Mouse (Mus musculus): ENCODE measurements at regions not wholly inside any gene's neighbourhood (a gene's known extent, or its start where the extent isn't known, plus 50 kb on each side); places are given as distances from the start of the nearest gene placed in this dataset.

DNA sequence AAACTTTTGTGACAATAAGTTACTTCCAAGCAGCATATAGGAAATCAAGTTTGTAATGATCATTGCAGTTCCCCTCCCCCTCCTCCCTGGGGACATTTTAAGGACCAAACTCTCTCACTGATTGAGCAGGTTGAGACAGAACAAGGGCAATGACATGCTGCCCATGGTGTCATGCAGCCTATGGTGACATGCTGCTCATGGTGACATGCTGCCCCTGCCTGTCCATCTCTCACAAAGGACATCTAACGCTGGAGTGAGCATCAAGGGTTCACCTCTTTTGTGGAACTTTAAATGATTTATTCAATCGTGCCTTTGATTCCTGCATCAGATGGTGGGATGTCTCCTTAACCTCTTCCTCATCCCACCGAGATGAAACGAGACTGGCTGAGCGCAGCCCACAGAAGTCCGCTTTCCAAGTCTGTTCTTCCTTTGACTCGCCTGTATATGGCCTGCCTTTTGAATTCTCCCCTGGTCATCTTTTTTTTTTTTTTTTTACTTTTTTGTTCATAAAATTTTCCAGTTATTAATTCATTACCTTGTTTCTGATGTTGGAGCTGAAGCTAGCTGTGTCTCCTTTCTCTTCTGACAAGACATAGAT lies 133.5 kb upstream of the Nampt start:
- H3K4me2 ChIP-seq (ENCODE audit: low read depth, low read length) = no peak overlapping the region
- DNase-seq (ENCODE audit: low spot score) (no peak), ATAC-seq (no peak)
- no peak overlapping the region for H3K9ac ChIP-seq (replicated peaks; ENCODE audit: low read length)
- no peaks in the 10 kb centered on the region for H3K4me1 ChIP-seq (ENCODE audit: insufficient read depth, low read length)
- no peaks in the 10 kb centered on the region for H3K27me3 ChIP-seq (ENCODE audit: insufficient read depth, low read length)
- no peaks in the 10 kb centered on the region for H3K36me3 ChIP-seq (ENCODE audit: insufficient read depth, low read length)
- no peaks in the 10 kb centered on the region for H3K9me3 ChIP-seq (ENCODE audit: low read length)
- TF ChIP-seq CTCF (IDR thresholded peaks at IDR 0.05; ENCODE audit: low read depth) = no peak
- WGBS = 62% methylated on average over 7 of the region's 7 CpGs
- no peak overlapping the region for H3K4me3 ChIP-seq (ENCODE audit: low read length)
- no peak overlapping the region for H3K27ac ChIP-seq

DNA sequence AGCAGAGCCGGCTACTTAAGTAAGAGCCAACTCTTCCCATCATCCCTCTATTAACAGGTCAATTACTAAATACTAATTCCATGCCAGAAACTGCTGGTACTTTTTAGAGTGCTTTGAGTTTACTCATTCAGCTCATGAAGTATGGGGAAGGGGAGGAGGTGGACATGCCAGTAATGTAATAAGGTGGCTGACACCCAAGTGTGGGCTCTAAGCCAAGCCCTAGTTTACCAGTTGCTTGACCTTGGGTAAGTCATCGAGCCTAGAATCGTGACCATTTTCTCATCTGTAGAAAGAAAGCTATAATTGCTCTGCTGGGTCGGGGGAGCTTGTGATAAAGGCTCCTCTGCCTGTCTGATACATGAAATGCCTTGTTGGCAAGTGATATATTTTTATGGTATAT lies 130.0 kb upstream of the Nampt start:
- DNase-seq (ENCODE audit: low spot score) (no peak), ATAC-seq (no peak)
- no peak for TF ChIP-seq CTCF (IDR thresholded peaks at IDR 0.05; ENCODE audit: low read depth)
- Histone ChIP-seq H3K36me3 (ENCODE audit: insufficient read depth, low read length) (no peaks in the 10 kb centered on the region), H3K9me3 (ENCODE audit: low read length) (no peaks in the 10 kb centered on the region), H3K27me3 (ENCODE audit: insufficient read depth, low read length) (no peaks in the 10 kb centered on the region), H3K4me1 (ENCODE audit: insufficient read depth, low read length) (no peaks in the 10 kb centered on the region), H3K4me3 (ENCODE audit: low read length) (no peak overlapping the region), H3K27ac (no peak overlapping the region), H3K9ac (replicated peaks; ENCODE audit: low read length) (no peak overlapping the region), H3K4me2 (ENCODE audit: low read depth, low read length) (no peak overlapping the region)
- 64% methylated on average over 4 of the region's 4 CpGs for WGBS

- DNase-seq (ENCODE audit: low spot score) (no peak), ATAC-seq (no peak)
- Histone ChIP-seq H3K27me3 (ENCODE audit: insufficient read depth, low read length) (no peaks in the 10 kb centered on the region), H3K4me1 (ENCODE audit: insufficient read depth, low read length) (no peaks in the 10 kb centered on the region), H3K27ac (no peak overlapping the region), H3K9me3 (ENCODE audit: low read length) (no peaks in the 10 kb centered on the region), H3K4me3 (ENCODE audit: low read length) (no peak overlapping the region), H3K36me3 (ENCODE audit: insufficient read depth, low read length) (no peaks in the 10 kb centered on the region), H3K4me2 (ENCODE audit: low read depth, low read length) (no peak overlapping the region), H3K9ac (replicated peaks; ENCODE audit: low read length) (no peak overlapping the region)
- WGBS = 95% methylated on average over 2 of the region's 2 CpGs
- no peak for TF ChIP-seq CTCF (IDR thresholded peaks at IDR 0.05; ENCODE audit: low read depth)
Observed at GRCm38 (mm10) chr12:32690096-32690495, 129.2 kb upstream of the Nampt start.

DNA sequence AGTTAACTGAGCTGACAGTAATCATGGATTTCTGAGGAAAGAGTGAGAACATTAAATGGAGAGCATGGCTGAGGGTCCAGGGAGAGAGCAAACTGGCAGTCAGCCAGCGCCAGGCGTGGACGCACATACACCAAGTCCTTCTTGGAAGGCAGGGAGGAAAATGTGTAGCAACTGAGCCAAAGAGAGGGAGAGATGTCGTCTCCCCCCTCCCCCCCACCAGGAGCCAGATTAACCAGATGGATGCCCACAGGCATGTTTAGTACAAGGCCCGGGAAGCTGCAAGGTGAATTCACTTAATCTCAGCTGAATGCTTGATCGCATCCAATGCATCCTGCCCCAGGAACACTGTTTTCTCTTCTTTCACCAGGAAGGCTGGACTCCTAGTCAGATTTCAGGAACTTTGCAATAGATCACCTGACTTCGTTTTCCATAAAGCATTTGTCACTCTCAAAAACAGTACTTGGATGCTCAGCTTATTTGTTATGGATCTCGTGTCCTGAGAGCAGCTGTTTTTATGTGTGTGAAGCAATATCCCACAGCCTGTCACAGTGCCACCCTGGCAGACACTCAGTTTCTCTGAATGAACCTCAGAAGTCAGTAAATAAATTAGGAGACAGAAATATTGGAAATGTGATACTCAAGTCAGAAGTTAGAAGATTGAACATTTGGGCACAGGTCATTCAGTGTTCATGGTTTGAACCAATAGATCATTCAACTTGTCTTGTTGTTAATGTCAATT lies 127.1 kb upstream of the Nampt start:
- WGBS = 32% methylated on average over 8 of the region's 8 CpGs
- Histone ChIP-seq H3K36me3 (ENCODE audit: insufficient read depth, low read length) (no peaks in the 10 kb centered on the region), H3K27ac (no peak overlapping the region), H3K27me3 (ENCODE audit: insufficient read depth, low read length) (no peaks in the 10 kb centered on the region), H3K4me2 (ENCODE audit: low read depth, low read length) (no peak overlapping the region), H3K4me1 (ENCODE audit: insufficient read depth, low read length) (no peaks in the 10 kb centered on the region), H3K9ac (replicated peaks; ENCODE audit: low read length) (no peak overlapping the region), H3K4me3 (ENCODE audit: low read length) (no peak overlapping the region), H3K9me3 (ENCODE audit: low read length) (no peaks in the 10 kb centered on the region)
- no peak for TF ChIP-seq CTCF (IDR thresholded peaks at IDR 0.05; ENCODE audit: low read depth)
- DNase-seq (ENCODE audit: low spot score) (peak; percentile 69), ATAC-seq (peak; percentile 78)

- ATAC-seq (no peak), DNase-seq (ENCODE audit: low spot score) (no peak)
- Histone ChIP-seq H3K4me3 (ENCODE audit: low read length) (no peak overlapping the region), H3K4me1 (ENCODE audit: insufficient read depth, low read length) (no peaks in the 10 kb centered on the region), H3K27me3 (ENCODE audit: insufficient read depth, low read length) (no peaks in the 10 kb centered on the region), H3K9ac (replicated peaks; ENCODE audit: low read length) (no peak overlapping the region), H3K36me3 (ENCODE audit: insufficient read depth, low read length) (no peaks in the 10 kb centered on the region), H3K4me2 (ENCODE audit: low read depth, low read length) (no peak overlapping the region), H3K27ac (no peak overlapping the region), H3K9me3 (ENCODE audit: low read length) (no peaks in the 10 kb centered on the region)
- 89% methylated on average over 7 of the region's 7 CpGs for WGBS
- TF ChIP-seq CTCF (IDR thresholded peaks at IDR 0.05; ENCODE audit: low read depth) = no peak
Observed at GRCm38 (mm10) chr12:32692962-32693361, 126.4 kb upstream of the Nampt start.

DNA sequence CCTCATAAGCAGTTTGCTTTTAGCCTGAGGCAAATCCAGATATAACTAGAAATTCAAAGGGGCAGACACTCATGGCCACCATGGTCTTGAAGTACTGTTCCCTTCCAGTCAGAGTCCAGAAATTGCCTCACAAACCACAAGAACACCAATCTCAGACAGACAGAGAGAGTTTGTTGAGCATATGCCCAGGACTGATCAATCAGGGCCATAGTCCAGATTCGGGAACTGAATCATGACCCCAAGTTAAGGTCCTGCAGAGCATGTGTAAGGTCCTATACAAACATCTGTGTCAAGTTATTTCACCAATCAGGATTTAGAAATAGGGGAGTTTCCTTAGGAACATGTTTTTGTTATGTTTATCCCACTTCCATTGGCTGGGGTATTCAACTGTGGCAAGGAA lies 125.7 kb upstream of the Nampt start:
- H3K4me3 ChIP-seq (ENCODE audit: low read length) = no peak overlapping the region

DNA sequence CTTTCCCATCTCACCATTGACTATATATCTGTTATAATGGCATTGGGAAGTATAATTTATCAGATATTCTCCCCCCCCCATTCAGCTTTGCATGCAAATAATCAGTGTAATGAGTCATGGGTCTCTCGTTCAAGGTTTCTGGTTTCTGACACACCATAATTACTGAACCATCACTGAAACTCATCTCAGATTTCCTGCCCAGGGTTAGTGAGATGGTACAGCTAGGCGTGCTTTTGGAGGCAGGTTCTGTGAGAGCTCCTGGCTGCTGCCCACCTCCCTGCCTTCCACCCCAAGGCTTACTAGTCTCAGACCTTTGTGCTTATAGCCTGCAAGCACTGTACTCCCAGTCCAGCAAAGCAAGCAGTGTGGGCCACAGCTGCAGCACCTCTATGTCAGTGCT lies 122.5 kb upstream of the Nampt start:
- DNase-seq (ENCODE audit: low spot score) (no peak), ATAC-seq (no peak)
- no peaks in the 10 kb centered on the region for H3K27me3 ChIP-seq (ENCODE audit: insufficient read depth, low read length)
- no peak overlapping the region for H3K27ac ChIP-seq
- no peak overlapping the region for H3K4me2 ChIP-seq (ENCODE audit: low read depth, low read length)
- TF ChIP-seq CTCF (IDR thresholded peaks at IDR 0.05; ENCODE audit: low read depth) = no peak
- no peaks in the 10 kb centered on the region for H3K4me1 ChIP-seq (ENCODE audit: insufficient read depth, low read length)
- H3K9me3 ChIP-seq (ENCODE audit: low read length) = no peaks in the 10 kb centered on the region
- H3K36me3 ChIP-seq (ENCODE audit: insufficient read depth, low read length) = no peaks in the 10 kb centered on the region
- no peak overlapping the region for H3K9ac ChIP-seq (replicated peaks; ENCODE audit: low read length)
- WGBS = 88% methylated on average over 2 of the region's 2 CpGs
- H3K4me3 ChIP-seq (ENCODE audit: low read length) = no peak overlapping the region

More for the DNA sequence above, 125.7 kb upstream of the Nampt start:
- no peaks in the 10 kb centered on the region for H3K36me3 ChIP-seq (ENCODE audit: insufficient read depth, low read length)
- ATAC-seq = no peak
- WGBS = 89% methylated on average over 1 of the region's 1 CpGs
- H3K4me1 ChIP-seq (ENCODE audit: insufficient read depth, low read length) = no peaks in the 10 kb centered on the region
- H3K9me3 ChIP-seq (ENCODE audit: low read length) = no peaks in the 10 kb centered on the region
- no peak overlapping the region for H3K4me2 ChIP-seq (ENCODE audit: low read depth, low read length)
- DNase-seq (ENCODE audit: low spot score) = no peak
- TF ChIP-seq CTCF (IDR thresholded peaks at IDR 0.05; ENCODE audit: low read depth) = no peak
- H3K9ac ChIP-seq (replicated peaks; ENCODE audit: low read length) = no peak overlapping the region
- no peaks in the 10 kb centered on the region for H3K27me3 ChIP-seq (ENCODE audit: insufficient read depth, low read length)
- no peak overlapping the region for H3K27ac ChIP-seq

Data from hindbrain, postnatal 0 days (tissue).